In the genomic region with DNA sequence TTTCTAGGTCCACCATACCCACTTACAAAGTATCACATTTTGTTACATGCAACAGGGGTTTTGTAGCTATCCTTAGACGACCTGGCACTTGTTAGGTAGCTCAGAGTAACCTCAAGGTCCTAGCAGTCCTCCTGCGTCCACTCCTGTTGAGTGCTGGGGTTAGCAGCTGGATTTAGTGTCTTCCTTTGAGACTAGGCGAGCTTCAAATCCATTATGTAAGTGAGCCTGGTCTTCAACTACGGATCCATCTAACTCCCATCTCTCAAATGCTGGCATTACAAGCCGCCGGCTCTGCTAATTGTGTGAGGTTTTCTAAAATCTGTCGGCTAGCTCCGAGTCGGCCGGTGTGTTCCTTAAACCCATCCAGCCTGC, we compare ENCODE assay signal across 8 mouse cellular contexts. TPM values are rescaled to one million over a fixed set of nuclear protein-coding genes. Genes with fewer than 3 reads are reported as not detected.
A peak's percentile ranks its signal among the peaks of the same experiment; 100 is the strongest.
DNase-seq lines count a peak whose midpoint lies in the region; ATAC-seq and TF ChIP-seq lines count a peak whose summit lies in the region.

No protein-coding gene starts in this region.

- peak overlapping the region; percentile 68 for H3K4me2 ChIP-seq in limb, embryonic 15.5 days
- peak overlapping the region; percentile 66 for H3K4me2 ChIP-seq in stomach, postnatal 0 days (replicated peaks; ENCODE audit: low read depth)

- H3K27me3 ChIP-seq in testis, adult 2 months (ENCODE audit: control insufficient read depth, insufficient read depth, low read length), result no peaks in the 10 kb centered on the region
- no peaks in the 10 kb centered on the region for H3K27me3 ChIP-seq in limb, embryonic 15.5 days
- no peaks in the 10 kb centered on the region for H3K27me3 ChIP-seq in stomach, postnatal 0 days (ENCODE audit: control insufficient read depth, insufficient read depth, low read length)

- peak overlapping the region; percentile 65 for H3K4me3 ChIP-seq in testis, adult 2 months (ENCODE audit: control insufficient read depth, low read depth, low read length)
- H3K4me3 ChIP-seq in limb, embryonic 15.5 days, result peak overlapping the region; percentile 72
- peak overlapping the region; percentile 96 for H3K4me3 ChIP-seq in stomach, postnatal 0 days (ENCODE audit: low read depth, low read length)

- TF ChIP-seq EP300 in stomach, postnatal 0 days (optimal IDR thresholded peaks at IDR 0.05), result no peak

- peaks cover 9% of the 10 kb centered on the region for H3K4me1 ChIP-seq in testis, adult 2 months (ENCODE audit: control insufficient read depth, insufficient read depth, low read length)
- H3K4me1 ChIP-seq in limb, embryonic 15.5 days, result peaks cover 11% of the 10 kb centered on the region
- 0 out of 2 replicates have a peak, but pooled peaks cover 2% of the 10 kb centered on the region for H3K4me1 ChIP-seq in stomach, postnatal 0 days (replicated peaks; ENCODE audit: control insufficient read depth, insufficient read depth)

- no peak overlapping the region for H3K27ac ChIP-seq in testis, adult 2 months (ENCODE audit: control insufficient read depth, insufficient read depth, low read depth, low read length)
- no peak overlapping the region for H3K27ac ChIP-seq in limb, embryonic 15.5 days
- no peak overlapping the region for H3K27ac ChIP-seq in stomach, postnatal 0 days (replicated peaks)

- no peak for TF ChIP-seq POLR2A in testis, adult 2 months (IDR thresholded peaks at IDR 0.05; ENCODE audit: control insufficient read depth, low read depth, low read length)

- no peak for DNase-seq in frontal cortex, postnatal 25 days (ENCODE audit: low spot score in 2 of 2)
- DNase-seq in testis, postnatal 10 days (ENCODE audit: low spot score), result no peak
- no peak for DNase-seq in stomach, postnatal 0 days (ENCODE audit: low spot score)
- DNase-seq in Muller cell, postnatal 12 days (ENCODE audit: inconsistent ontology term), result no peak
- DNase-seq in cerebellum, postnatal 25 days, result no peak

- WGBS in limb, embryonic 15.5 days, result 10% methylated on average over 10 of the region's 10 CpGs
- WGBS in stomach, postnatal 0 days, result 12% methylated on average over 10 of the region's 10 CpGs

- ATAC-seq in frontal cortex, adult (ENCODE audit: low TSS enrichment), result peak; percentile 55
- ATAC-seq in limb, embryonic 15.5 days (ENCODE audit: insufficient number of reproducible peaks, low FRiP score, low TSS enrichment, low read depth), result no peak
- ATAC-seq in stomach, postnatal 0 days (ENCODE audit: low FRiP score, low TSS enrichment), result no peak

- H3K36me3 ChIP-seq in testis, adult 2 months (ENCODE audit: control insufficient read depth, insufficient read depth, low read length), result no peaks in the 10 kb centered on the region
- peaks cover 22% of the 10 kb centered on the region for H3K36me3 ChIP-seq in limb, embryonic 15.5 days
- H3K36me3 ChIP-seq in stomach, postnatal 0 days (ENCODE audit: control insufficient read depth, insufficient read depth, low read length), result peaks cover 4% of the 10 kb centered on the region; the same call in 1 of the 2 replicates

- H3K9ac ChIP-seq in limb, embryonic 15.5 days, result 0 out of 2 replicates have a peak overlapping the region, but pooled peaks have one; percentile 44
- peak overlapping the region; percentile 90 for H3K9ac ChIP-seq in stomach, postnatal 0 days (ENCODE audit: low read length)

- no peaks in the 10 kb centered on the region for H3K9me3 ChIP-seq in limb, embryonic 15.5 days
- H3K9me3 ChIP-seq in stomach, postnatal 0 days (ENCODE audit: control insufficient read depth, low read length), result no peaks in the 10 kb centered on the region

- TF ChIP-seq CTCF in testis, adult 2 months (IDR thresholded peaks at IDR 0.05; ENCODE audit: control insufficient read depth, insufficient read depth, insufficient replicate concordance, low read depth, low read length), result no peak
- no peak for TF ChIP-seq CTCF in stomach, postnatal 0 days (IDR thresholded peaks at IDR 0.05; ENCODE audit: low read depth)

RNA-seq across cellular contexts. Expression of a gene that starts 0.4 kb away (rescaled TPM):
- 0.77 and 1.2 TPM in 2 replicates for polyA plus RNA-seq in testis, adult 2 months (2012; rRNA removed)
- 28.3 and 28.6 TPM in 2 replicates for polyA plus RNA-seq in limb, embryonic 15.5 days (2015; fragmentation: Nextera tagmentation; extraction: Ambion mirVana)
- polyA plus RNA-seq in stomach, postnatal 0 days (2015; fragmentation: Nextera tagmentation; extraction: Ambion mirVana), result 10.3 and 12.8 TPM in 2 replicates

RNA-seq across cellular contexts. Expression of a gene that starts 32.8 kb away (rescaled TPM):
- 3.6 and 3.7 TPM in 2 replicates for polyA plus RNA-seq in testis, adult 2 months (2012; rRNA removed)
- 12.5 and 12.9 TPM in 2 replicates for polyA plus RNA-seq in limb, embryonic 15.5 days (2015; fragmentation: Nextera tagmentation; extraction: Ambion mirVana)
- polyA plus RNA-seq in stomach, postnatal 0 days (2015; fragmentation: Nextera tagmentation; extraction: Ambion mirVana), result 3.3 and 3.6 TPM in 2 replicates

RNA-seq across cellular contexts. Expression of a gene that starts 44.4 kb away (rescaled TPM):
- 56.4 and 83.8 TPM in 2 replicates for polyA plus RNA-seq in testis, adult 2 months (2012; rRNA removed)
- polyA plus RNA-seq in limb, embryonic 15.5 days (2015; fragmentation: Nextera tagmentation; extraction: Ambion mirVana), result 85.5 and 90.8 TPM in 2 replicates
- polyA plus RNA-seq in stomach, postnatal 0 days (2015; fragmentation: Nextera tagmentation; extraction: Ambion mirVana), result 24.9 and 26.4 TPM in 2 replicates

RNA-seq across cellular contexts. Expression of a gene that starts 44.5 kb away (rescaled TPM):
- polyA plus RNA-seq in testis, adult 2 months (2012; rRNA removed), result 4.0 and 6.0 TPM in 2 replicates
- 0.77 and 0.97 TPM in 2 replicates for polyA plus RNA-seq in limb, embryonic 15.5 days (2015; fragmentation: Nextera tagmentation; extraction: Ambion mirVana)
- polyA plus RNA-seq in stomach, postnatal 0 days (2015; fragmentation: Nextera tagmentation; extraction: Ambion mirVana), result 14.6 and 15.0 TPM in 2 replicates

RNA-seq across cellular contexts. Expression of a gene that starts 59.2 kb away (rescaled TPM):
- polyA plus RNA-seq in testis, adult 2 months (2012; rRNA removed), result 4.6 and 4.7 TPM in 2 replicates
- polyA plus RNA-seq in limb, embryonic 15.5 days (2015; fragmentation: Nextera tagmentation; extraction: Ambion mirVana), result 12.0 and 12.9 TPM in 2 replicates
- polyA plus RNA-seq in stomach, postnatal 0 days (2015; fragmentation: Nextera tagmentation; extraction: Ambion mirVana), result 14.7 and 16.5 TPM in 2 replicates
